Mouse (Mus musculus) heart, postnatal 0 days (tissue): ENCODE results near the gene 2900026A02Rik.

ENCODE experiments used
- CTCF ChIP-seq: IDR thresholded peaks from 2 replicates; pipeline ENCODE4 v1.5.1; 2016; ENCODE audit warnings: antibody characterized with exemption, control low read depth, low read depth
- EP300 ChIP-seq: IDR thresholded peaks from 2 replicates; pipeline ENCODE4 v1.6.1; 2016; ENCODE audit warnings: antibody characterized with exemption, low read depth

GRCm38 (mm10) chr5:113155133-113155532 lies 65.9 kb downstream of the 2900026A02Rik start:
- peak; percentile 99 for TF ChIP-seq CTCF
- TF ChIP-seq EP300 = no peak
